Mouse (Mus musculus): ENCODE results near the gene Gper1. TPM values are rescaled to one million over a fixed set of nuclear protein-coding genes. Genes with fewer than 3 reads are reported as not detected.
A peak's percentile ranks its signal among the peaks of the same experiment; 100 is the strongest.

The Gper1 gene
- polyA plus RNA-seq, 1 experiment from 2014 or later = 0.17 TPM

DNA sequence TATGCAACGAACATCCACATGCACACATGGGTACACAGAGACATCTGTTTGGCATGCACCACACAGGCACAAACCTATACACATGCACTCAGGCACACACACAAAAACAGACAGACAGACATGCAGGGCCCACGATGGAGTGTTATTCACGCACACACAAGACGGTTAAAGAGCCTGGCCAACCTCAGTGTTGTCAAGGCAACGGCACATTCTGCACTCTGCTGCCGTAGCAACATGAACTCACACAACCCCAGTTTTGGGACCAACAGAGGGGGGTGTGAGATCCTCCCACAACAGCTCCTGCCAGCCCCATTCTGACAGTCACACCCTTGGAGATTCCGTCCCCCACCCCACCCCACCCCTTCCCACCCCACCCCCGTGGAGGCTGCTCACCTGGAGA lies 12.0 kb downstream of the Gper1 start:
- no peak overlapping the region for H3K9ac ChIP-seq
- H3K4me2 ChIP-seq = no peak overlapping the region
- ATAC-seq (ENCODE audit: low read depth) (no peak), DNase-seq (no peak)
- 73% methylated on average over 8 of the region's 8 CpGs for WGBS (ENCODE audit: insufficient replicate concordance)
- no peaks in the 10 kb centered on the region for H3K27me3 ChIP-seq
- no peaks in the 10 kb centered on the region for H3K36me3 ChIP-seq
- H3K9me3 ChIP-seq (replicated peaks) = no peaks in the 10 kb centered on the region
- H3K27ac ChIP-seq = no peak overlapping the region
- H3K4me3 ChIP-seq (replicated peaks) = no peak overlapping the region
- peaks cover 11% of the 10 kb centered on the region; the same call in 1 of the 2 replicates for H3K4me1 ChIP-seq (replicated peaks)

GRCm38 (mm10) chr5:139437769-139438168 lies 14.8 kb downstream of the Gper1 start:
- Histone ChIP-seq H3K4me3 (replicated peaks) (no peak overlapping the region), H3K36me3 (no peaks in the 10 kb centered on the region; the same call in 1 of the 2 replicates), H3K9me3 (replicated peaks) (no peaks in the 10 kb centered on the region), H3K4me2 (no peak overlapping the region), H3K27me3 (no peaks in the 10 kb centered on the region), H3K4me1 (replicated peaks) (peaks cover 6% of the 10 kb centered on the region; the same call in 1 of the 2 replicates), H3K27ac (no peak overlapping the region), H3K9ac (no peak overlapping the region)
- no peak for DNase-seq
- 68% methylated on average over 4 of the region's 4 CpGs for WGBS (ENCODE audit: insufficient replicate concordance)
- no peak for ATAC-seq (ENCODE audit: low read depth)

DNA sequence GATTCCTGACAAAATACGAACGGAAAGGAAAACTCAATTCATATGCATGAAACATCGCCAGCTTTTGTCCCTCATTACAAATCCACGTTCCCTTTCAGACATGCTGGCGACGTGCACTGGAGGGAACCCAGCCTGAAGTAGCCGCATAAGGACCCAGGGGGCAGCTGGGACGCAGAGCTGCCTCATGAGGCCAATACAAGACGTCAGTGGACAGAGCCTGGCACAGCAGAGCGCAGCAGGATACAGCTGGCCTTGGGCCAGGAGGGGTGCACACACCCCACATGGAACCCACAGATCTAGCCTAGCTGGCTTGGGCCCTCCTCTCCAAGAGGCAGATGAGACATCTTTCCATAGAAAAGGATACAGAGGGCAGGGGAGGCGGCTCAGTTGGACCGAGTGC lies 15.5 kb downstream of the Gper1 start:
- H3K9ac ChIP-seq = no peak overlapping the region
- H3K27me3 ChIP-seq = no peaks in the 10 kb centered on the region
- no peaks in the 10 kb centered on the region; the same call in 1 of the 2 replicates for H3K36me3 ChIP-seq
- H3K4me2 ChIP-seq = no peak overlapping the region
- no peak overlapping the region for H3K4me3 ChIP-seq (replicated peaks)
- no peak overlapping the region for H3K27ac ChIP-seq
- ATAC-seq (ENCODE audit: low read depth) (no peak), DNase-seq (no peak)
- H3K4me1 ChIP-seq (replicated peaks) = peaks cover 6% of the 10 kb centered on the region; the same call in 1 of the 2 replicates
- WGBS (ENCODE audit: insufficient replicate concordance) = 83% methylated on average over 12 of the region's 12 CpGs
- H3K9me3 ChIP-seq (replicated peaks) = no peaks in the 10 kb centered on the region

- Histone ChIP-seq H3K27ac (no peak overlapping the region), H3K9ac (no peak overlapping the region), H3K27me3 (no peaks in the 10 kb centered on the region), H3K9me3 (replicated peaks) (no peaks in the 10 kb centered on the region), H3K36me3 (no peaks in the 10 kb centered on the region; the same call in 1 of the 2 replicates), H3K4me3 (replicated peaks) (no peak overlapping the region), H3K4me2 (no peak overlapping the region), H3K4me1 (replicated peaks) (no peaks in the 10 kb centered on the region)
- no peak for DNase-seq
- 86% methylated on average over 5 of the region's 5 CpGs for WGBS (ENCODE audit: insufficient replicate concordance)
- no peak for ATAC-seq (ENCODE audit: low read depth)
Measured at GRCm38 (mm10) chr5:139440451-139440850, 17.5 kb downstream of the Gper1 start.

DNA sequence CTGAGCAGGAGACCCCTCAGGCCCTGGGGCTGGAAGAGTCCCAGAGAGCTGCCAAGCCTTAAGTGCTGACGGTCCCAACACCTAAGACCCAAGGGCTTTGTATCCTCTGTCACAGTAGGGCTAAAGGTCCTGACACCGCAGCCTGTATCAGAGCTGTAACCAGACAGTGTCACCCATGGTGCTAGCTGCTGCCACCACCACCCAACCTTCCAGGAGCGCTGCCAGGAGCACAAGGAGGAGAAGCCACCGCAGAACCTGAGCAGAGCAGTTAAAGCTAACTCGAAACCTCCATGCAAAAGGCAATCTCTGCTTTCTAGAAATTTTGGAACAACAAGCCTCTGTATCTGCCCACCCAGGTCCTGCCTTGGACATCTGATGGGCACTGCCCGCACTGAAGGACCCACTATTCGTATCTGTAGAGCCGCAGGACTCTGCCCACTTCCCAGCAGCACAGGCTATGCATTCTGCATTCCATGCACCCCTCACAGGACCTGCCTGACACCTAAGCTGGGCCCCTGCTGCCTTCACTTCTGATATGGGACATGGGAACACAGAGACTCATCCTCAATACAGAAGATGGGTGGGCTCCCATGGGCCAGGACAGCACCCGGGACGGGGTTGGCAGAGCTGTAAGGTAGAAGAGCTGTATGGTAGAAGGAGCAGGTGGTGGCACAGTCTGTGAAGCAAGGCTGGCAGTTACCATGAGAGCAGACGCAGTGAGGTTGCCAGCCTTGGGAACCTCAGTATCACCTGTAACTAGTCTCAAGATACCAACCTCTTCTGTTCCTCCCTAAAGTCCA lies 18.2 kb downstream of the Gper1 start:
- Histone ChIP-seq H3K4me2 (no peak overlapping the region), H3K4me1 (replicated peaks) (no peaks in the 10 kb centered on the region), H3K9me3 (replicated peaks) (no peaks in the 10 kb centered on the region), H3K27me3 (no peaks in the 10 kb centered on the region), H3K27ac (no peak overlapping the region), H3K36me3 (no peaks in the 10 kb centered on the region; the same call in 1 of the 2 replicates), H3K4me3 (replicated peaks) (no peak overlapping the region), H3K9ac (no peak overlapping the region)
- ATAC-seq (ENCODE audit: low read depth) (no peak), DNase-seq (no peak)
- 84% methylated on average over 11 of the region's 11 CpGs for WGBS (ENCODE audit: insufficient replicate concordance)

DNA sequence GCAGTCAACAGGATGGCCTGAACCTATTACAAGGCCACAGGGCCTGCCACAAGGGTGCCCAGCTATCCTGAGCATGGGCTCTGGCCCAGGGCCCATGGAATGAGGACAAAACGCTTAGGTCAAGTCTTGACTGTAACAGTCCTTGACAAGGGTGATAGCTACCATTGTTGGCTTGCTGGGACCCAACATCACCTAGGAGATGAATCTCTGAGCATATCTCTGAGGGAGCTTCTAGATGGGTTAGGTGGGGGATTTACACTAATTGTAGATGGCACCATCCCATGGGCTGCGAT lies 18.7 kb downstream of the Gper1 start:
- H3K27ac ChIP-seq = no peak overlapping the region
- ATAC-seq (ENCODE audit: low read depth) = no peak
- WGBS (ENCODE audit: insufficient replicate concordance) = 75% methylated on average over 2 of the region's 2 CpGs

GRCm38 (mm10) chr5:139442428-139442827 lies 19.5 kb downstream of the Gper1 start:
- Histone ChIP-seq H3K27me3 (no peaks in the 10 kb centered on the region), H3K36me3 (no peaks in the 10 kb centered on the region; the same call in 1 of the 2 replicates), H3K4me2 (no peak overlapping the region), H3K4me1 (replicated peaks) (no peaks in the 10 kb centered on the region), H3K9ac (no peak overlapping the region), H3K27ac (no peak overlapping the region), H3K4me3 (replicated peaks) (no peak overlapping the region), H3K9me3 (replicated peaks) (no peaks in the 10 kb centered on the region)
- DNase-seq (no peak), ATAC-seq (ENCODE audit: low read depth) (no peak)
- 89% methylated on average over 12 of the region's 12 CpGs for WGBS (ENCODE audit: insufficient replicate concordance)

More for the DNA sequence above, 18.7 kb downstream of the Gper1 start:
- H3K9ac ChIP-seq = no peak overlapping the region
- no peak for DNase-seq
- no peaks in the 10 kb centered on the region; the same call in 1 of the 2 replicates for H3K36me3 ChIP-seq
- H3K4me1 ChIP-seq (replicated peaks) = no peaks in the 10 kb centered on the region
- no peaks in the 10 kb centered on the region for H3K27me3 ChIP-seq
- no peak overlapping the region for H3K4me3 ChIP-seq (replicated peaks)
- H3K4me2 ChIP-seq = no peak overlapping the region
- H3K9me3 ChIP-seq (replicated peaks) = no peaks in the 10 kb centered on the region

DNA sequence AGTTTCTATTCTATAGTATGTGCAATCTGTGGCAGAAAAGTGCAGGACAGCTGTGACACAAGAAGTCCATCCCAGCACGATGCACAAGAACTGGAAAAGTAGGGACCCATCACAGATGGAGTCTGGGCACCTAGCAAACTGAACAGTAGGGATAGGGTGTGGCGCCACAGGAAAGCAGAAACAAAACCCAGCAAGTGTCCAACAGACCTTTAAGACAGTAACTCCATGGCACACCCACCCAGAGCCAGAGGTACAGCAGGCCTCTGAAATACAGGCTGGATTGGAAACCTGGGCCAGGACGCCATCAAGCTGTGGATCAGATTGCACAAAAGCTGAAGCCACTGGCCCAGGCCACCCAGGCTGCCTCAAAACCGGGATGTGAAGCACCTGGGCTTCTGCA lies 20.0 kb downstream of the Gper1 start:
- Histone ChIP-seq H3K27me3 (no peaks in the 10 kb centered on the region), H3K4me2 (no peak overlapping the region), H3K4me1 (replicated peaks) (no peaks in the 10 kb centered on the region), H3K4me3 (replicated peaks) (no peak overlapping the region), H3K27ac (no peak overlapping the region), H3K36me3 (no peaks in the 10 kb centered on the region; the same call in 1 of the 2 replicates), H3K9me3 (replicated peaks) (no peaks in the 10 kb centered on the region), H3K9ac (no peak overlapping the region)
- ATAC-seq (ENCODE audit: low read depth) (no peak), DNase-seq (no peak)
- 76% methylated on average over 4 of the region's 4 CpGs for WGBS (ENCODE audit: insufficient replicate concordance)

DNA sequence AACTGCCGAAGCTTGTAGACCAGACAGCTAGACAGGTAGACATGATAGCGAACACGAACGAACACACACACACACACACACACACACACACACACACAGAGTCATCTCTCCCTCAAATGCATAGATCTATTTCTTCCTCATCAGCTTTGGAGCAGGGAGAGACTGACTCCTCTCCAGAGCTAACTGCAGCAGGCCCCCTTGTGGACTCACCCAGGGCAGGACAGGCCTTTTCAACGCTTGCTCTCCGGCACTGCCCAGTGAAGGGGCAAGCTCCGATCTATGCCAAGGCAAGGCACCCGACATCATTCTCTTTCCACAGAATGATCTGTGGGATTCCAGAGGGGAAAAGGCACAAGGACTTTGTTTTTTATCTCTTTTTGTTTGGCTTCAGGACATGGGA lies 22.3 kb downstream of the Gper1 start:
- WGBS (ENCODE audit: insufficient replicate concordance) = 75% methylated on average over 8 of the region's 8 CpGs
- H3K9ac ChIP-seq = no peak overlapping the region
- no peak overlapping the region for H3K4me3 ChIP-seq (replicated peaks)
- no peaks in the 10 kb centered on the region for H3K9me3 ChIP-seq (replicated peaks)
- no peak overlapping the region for H3K4me2 ChIP-seq
- H3K4me1 ChIP-seq (replicated peaks) = peaks cover 12% of the 10 kb centered on the region
- no peak for ATAC-seq (ENCODE audit: low read depth)
- H3K27me3 ChIP-seq = no peaks in the 10 kb centered on the region
- no peaks in the 10 kb centered on the region; the same call in 1 of the 2 replicates for H3K36me3 ChIP-seq
- no peak overlapping the region for H3K27ac ChIP-seq
- DNase-seq = no peak

DNA sequence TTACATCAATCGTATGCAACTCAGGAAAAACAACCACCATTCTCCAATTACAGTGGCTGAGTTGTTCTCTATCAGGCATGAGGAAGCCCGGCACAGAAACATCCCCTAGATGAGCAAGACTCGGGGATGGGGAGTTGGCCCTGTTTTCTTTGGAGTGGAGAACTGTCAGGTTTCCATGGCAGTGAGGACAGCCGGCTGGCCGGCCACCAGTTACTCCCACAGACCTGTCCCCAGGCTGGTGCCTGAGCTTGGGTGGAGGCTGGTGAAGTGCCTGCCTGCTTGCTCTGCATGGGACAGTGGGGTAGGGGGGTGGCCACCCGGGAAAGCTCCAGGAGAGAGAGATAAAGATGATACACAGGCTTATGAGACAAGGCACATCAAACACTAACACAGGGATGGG lies 25.1 kb downstream of the Gper1 start:
- Histone ChIP-seq H3K9me3 (replicated peaks) (no peaks in the 10 kb centered on the region), H3K4me1 (replicated peaks) (peaks cover 14% of the 10 kb centered on the region), H3K4me2 (no peak overlapping the region), H3K27ac (peak overlapping the region; percentile 18; the same call in 1 of the 2 replicates), H3K27me3 (no peaks in the 10 kb centered on the region), H3K9ac (no peak overlapping the region), H3K36me3 (0 out of 2 replicates have a peak, but pooled peaks cover 7% of the 10 kb centered on the region), H3K4me3 (replicated peaks) (no peak overlapping the region)
- WGBS (ENCODE audit: insufficient replicate concordance) = 64% methylated on average over 6 of the region's 6 CpGs
- DNase-seq (no peak), ATAC-seq (ENCODE audit: low read depth) (no peak)

GRCm38 (mm10) chr5:139449161-139449791 lies 26.3 kb downstream of the Gper1 start:
- Histone ChIP-seq H3K4me3 (replicated peaks) (no peak overlapping the region), H3K9me3 (replicated peaks) (no peaks in the 10 kb centered on the region), H3K4me2 (no peak overlapping the region), H3K27ac (peak overlapping the region; percentile 41; the same call in 1 of the 2 replicates), H3K36me3 (peaks cover 10% of the 10 kb centered on the region), H3K9ac (no peak overlapping the region), H3K4me1 (replicated peaks) (peaks cover 16% of the 10 kb centered on the region), H3K27me3 (no peaks in the 10 kb centered on the region)
- DNase-seq = no peak
- 43% methylated on average over 5 of the region's 5 CpGs for WGBS (ENCODE audit: insufficient replicate concordance)
- no peak for ATAC-seq (ENCODE audit: low read depth)

All from liver, embryonic 13.5 days (tissue).